Mouse (Mus musculus) limb, embryonic 14.5 days (tissue): Measurements from ENCODE around the gene Adamts6. TPM values are rescaled to one million over a fixed set of nuclear protein-coding genes. Genes with fewer than 3 reads are reported as not detected.

Experiments
- ATAC-seq: fragments of 200-750 bp; cut with Nextera tagmentation; 2 replicates; pipeline ENCODE4 v1.8.0; 2017; ENCODE audit warnings: low read depth, moderate number of reproducible peaks, moderate TSS enrichment; ENCODE audit not compliant: low FRiP score
- DNase-seq: peaks from one replicate; pipeline ENCODE4 v3.0.0-alpha.2; 2015; ENCODE audit warnings: low spot score
- H3K27ac ChIP-seq: fragments of 300-500 bp; sonication (generic); replicated peaks from 2 replicates; pipeline ENCODE4 v1.5.1; 2014; ENCODE audit warnings: low read depth, mild to moderate bottlenecking, low read length, moderate library complexity, mixed read lengths
- H3K27me3 ChIP-seq: fragments of 300-500 bp; sonication (generic); 2 replicates; pipeline ENCODE4 v1.6.1; 2014; ENCODE audit warnings: low read length, mixed read lengths; ENCODE audit not compliant: control insufficient read depth, insufficient read depth
- H3K36me3 ChIP-seq: fragments of 300-500 bp; sonication (generic); 2 replicates; pipeline ENCODE4 v1.6.1; 2014; ENCODE audit warnings: mild to moderate bottlenecking, low read length, moderate library complexity, mixed read lengths; ENCODE audit not compliant: control insufficient read depth, insufficient read depth
- H3K4me1 ChIP-seq: fragments of 300-500 bp; sonication (generic); 2 replicates; pipeline ENCODE4 v1.6.1; 2014; ENCODE audit warnings: antibody characterized with exemption, low read length, mixed read lengths; ENCODE audit not compliant: control insufficient read depth, insufficient read depth
- H3K4me2 ChIP-seq: fragments of 300-500 bp; sonication (generic); replicated peaks from 2 replicates; pipeline ENCODE4 v1.6.1; 2014; ENCODE audit warnings: low read depth, mild to moderate bottlenecking, low read length, moderate library complexity; ENCODE audit not compliant: severe bottlenecking
- H3K4me3 ChIP-seq: fragments of 300-500 bp; sonication (generic); replicated peaks from 2 replicates; pipeline ENCODE4 v1.5.1; 2014; ENCODE audit warnings: low read length
- H3K9ac ChIP-seq: fragments of 300-500 bp; sonication (generic); 2 replicates; pipeline ENCODE4 v1.6.1; 2014; ENCODE audit warnings: mild to moderate bottlenecking, low read depth, low read length, moderate library complexity; ENCODE audit not compliant: severe bottlenecking
- H3K9me3 ChIP-seq: fragments of 300-500 bp; sonication (generic); 2 replicates; pipeline ENCODE4 v1.6.1; 2016; ENCODE audit warnings: low read length; ENCODE audit not compliant: control insufficient read depth
- POLR2A ChIP-seq: fragments of 200-500 bp; IDR thresholded peaks from 2 replicates; pipeline ENCODE4 v1.8.0; 2012; ENCODE audit warnings: inconsistent platforms, mild to moderate bottlenecking, moderate library complexity, borderline replicate concordance; ENCODE audit not compliant: insufficient read depth, insufficient read length; ENCODE audit errors: extremely low read depth
- WGBS: fragments of 180-500 bp; shearing (Covaris S2); extraction: QIAGEN DNeasy Blood & Tissue Kit; methylation state at CpG from one replicate; pipeline ENCODE4 v1.1.7; 2014; 5-methylcytosine and 5-hydroxymethylcytosine counted together
- polyA plus RNA-seq, 2 experiments: library from polyadenylated mRNA; depleted of rRNA in 1 of 2; stranded (reverse) in 1 of 2; unstranded in 1 of 2; fragments of >200 nt; fragmentation: Nextera tagmentation in 1 of 2; extraction: Ambion mirVana in 1 of 2; gene quantifications; 2 replicates each; pipeline versions ENCODE4 v1.2.1 to v1.2.3; 2012 to 2014

Adamts6 gene
- polyA plus RNA-seq, 2 experiments: 5.0 to 13.8 TPM

DNA sequence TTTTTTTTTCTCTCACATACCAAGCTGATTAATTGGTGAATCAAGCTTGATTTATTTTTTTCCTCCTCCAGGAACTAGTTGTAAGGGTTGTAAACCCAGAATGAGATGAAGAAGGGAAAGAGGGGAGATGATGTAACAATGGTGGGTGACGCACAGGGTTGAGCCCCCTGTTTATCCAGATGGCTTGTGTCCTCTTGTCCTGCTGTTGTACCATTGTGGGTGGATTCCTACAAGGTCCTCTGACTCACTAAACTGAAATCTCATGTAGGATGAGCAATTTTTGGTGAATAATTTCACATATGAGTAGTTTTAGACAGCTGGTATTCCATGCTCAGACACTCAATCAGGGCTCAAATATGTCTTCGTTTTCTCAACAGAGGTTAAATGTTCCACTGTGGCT, 233.9 kb downstream of the Adamts6 start:
- Histone ChIP-seq H3K36me3 (no peaks in the 10 kb centered on the region), H3K4me2 (no peak overlapping the region), H3K4me3 (no peak overlapping the region), H3K9me3 (no peaks in the 10 kb centered on the region), H3K27me3 (no peaks in the 10 kb centered on the region), H3K9ac (no peak overlapping the region), H3K27ac (no peak overlapping the region), H3K4me1 (peaks cover 15% of the 10 kb centered on the region)
- TF ChIP-seq POLR2A: no peak
- WGBS: 96% methylated on average over 2 of the region's 2 CpGs
- no peak for ATAC-seq
- no peak for DNase-seq

- TF ChIP-seq POLR2A: no peak
- H3K4me1 ChIP-seq: no peaks in the 10 kb centered on the region
- no peak overlapping the region for H3K4me3 ChIP-seq
- ATAC-seq: no peak
- no peaks in the 10 kb centered on the region for H3K27me3 ChIP-seq
- H3K27ac ChIP-seq: no peak overlapping the region
- no peaks in the 10 kb centered on the region for H3K36me3 ChIP-seq
- WGBS: 68% methylated on average over 4 of the region's 4 CpGs
- no peaks in the 10 kb centered on the region for H3K9me3 ChIP-seq
- no peak overlapping the region for H3K4me2 ChIP-seq
- no peak overlapping the region for H3K9ac ChIP-seq
- no peak for DNase-seq
Observed at GRCm38 (mm10) chr13:104525656-104526055, 238.0 kb downstream of the Adamts6 start.

- H3K4me2 ChIP-seq: no peak overlapping the region
- H3K27ac ChIP-seq: no peak overlapping the region
- no peak overlapping the region for H3K4me3 ChIP-seq
- ATAC-seq (no peak), DNase-seq (no peak)
- no peaks in the 10 kb centered on the region for H3K4me1 ChIP-seq
- no peaks in the 10 kb centered on the region for H3K36me3 ChIP-seq
- no peak for TF ChIP-seq POLR2A
- no peaks in the 10 kb centered on the region for H3K27me3 ChIP-seq
- no peaks in the 10 kb centered on the region for H3K9me3 ChIP-seq
- H3K9ac ChIP-seq: no peak overlapping the region
Observed at GRCm38 (mm10) chr13:104529238-104529637, 241.6 kb downstream of the Adamts6 start.

- no peak for TF ChIP-seq POLR2A
- Histone ChIP-seq H3K4me3 (no peak overlapping the region), H3K36me3 (no peaks in the 10 kb centered on the region), H3K27me3 (no peaks in the 10 kb centered on the region), H3K9me3 (no peaks in the 10 kb centered on the region), H3K9ac (no peak overlapping the region), H3K4me2 (no peak overlapping the region), H3K27ac (no peak overlapping the region), H3K4me1 (no peaks in the 10 kb centered on the region)
- WGBS: 92% methylated on average over 8 of the region's 8 CpGs
- no peak for ATAC-seq
- DNase-seq: no peak
Observed at GRCm38 (mm10) chr13:104531841-104532240, 244.2 kb downstream of the Adamts6 start.

DNA sequence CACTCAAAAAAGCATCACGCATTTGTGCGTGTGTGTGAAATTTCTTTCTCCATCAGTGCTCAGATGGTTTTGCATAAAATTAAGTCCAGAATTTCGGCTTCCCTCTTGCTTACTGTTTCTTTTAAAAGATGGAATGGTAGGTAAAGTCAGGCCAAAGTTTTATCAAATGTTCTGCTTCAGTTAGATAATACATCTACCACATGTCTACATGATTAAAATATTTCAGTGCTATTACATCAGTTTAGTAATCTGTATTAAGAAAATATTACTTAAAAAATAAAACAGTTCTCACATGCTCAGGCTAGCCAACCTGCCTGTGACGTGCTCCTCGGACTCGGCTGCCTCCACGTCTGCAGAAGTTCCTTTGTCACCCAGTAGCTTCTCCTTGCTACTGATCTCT, 245.1 kb downstream of the Adamts6 start:
- 93% methylated on average over 7 of the region's 7 CpGs for whole genome bisulfite sequencing
- H3K36me3 ChIP-seq: no peaks in the 10 kb centered on the region

More for the DNA sequence above, 245.1 kb downstream of the Adamts6 start:
- DNase-seq (no peak), ATAC-seq (no peak)
- no peak for TF ChIP-seq POLR2A
- H3K4me2 ChIP-seq: no peak overlapping the region
- H3K27ac ChIP-seq: no peak overlapping the region
- H3K27me3 ChIP-seq: no peaks in the 10 kb centered on the region
- no peak overlapping the region for H3K9ac ChIP-seq
- H3K9me3 ChIP-seq: no peaks in the 10 kb centered on the region
- H3K4me3 ChIP-seq: no peak overlapping the region
- no peaks in the 10 kb centered on the region for H3K4me1 ChIP-seq
